ENCODE assay signal across 22 mouse cellular contexts in genomic region chr17:80490166-80490565, GRCm38 (mm10). TPM values are rescaled to one million over a fixed set of nuclear protein-coding genes. Genes with fewer than 3 reads are reported as not detected.
DNase-seq lines count a peak whose midpoint lies in the region; ATAC-seq and TF ChIP-seq lines count a peak whose summit lies in the region.
"Had no signal": no experiment of that assay in that cellular context is flagged by ENCODE, and none has a peak within 500 bp of the region (broad histone marks: within the 10 kb centered on the region; RNA-seq: fewer than 3 reads in every experiment).

No protein-coding gene starts in this region.

- no peak for TF ChIP-seq POLR2A in brain, embryonic 14.5 days (IDR thresholded peaks at IDR 0.05; ENCODE audit: borderline replicate concordance, extremely low read depth, insufficient read depth, insufficient read length, poor library complexity, severe bottlenecking)

- TF ChIP-seq CTCF in brain, embryonic 14.5 days (IDR thresholded peaks at IDR 0.05; ENCODE audit: borderline replicate concordance, extremely low read depth, insufficient read depth, insufficient read length): no peak
- TF ChIP-seq CTCF in liver, postnatal 0 days (IDR thresholded peaks at IDR 0.05; ENCODE audit: low read depth): no peak

- peak; percentile 22 for DNase-seq in embryonic facial prominence, embryonic 14.5 days (ENCODE audit: low spot score)
- no peak for DNase-seq in embryonic facial prominence, embryonic 10.5 days (ENCODE audit: low spot score)
- DNase-seq in kidney, postnatal 4 days: no peak
- peak; percentile 50 for DNase-seq in 3134 (ENCODE audit: extremely low read depth, insufficient read length, low spot score)
- peak; percentile 18 for DNase-seq in brain, embryonic 14.5 days (ENCODE audit: low read depth)
- no peak for DNase-seq in natural killer cell, adult 2 months (ENCODE audit: low spot score in 2 of 2)
- DNase-seq in liver, postnatal 0 days: no peak
- DNase-seq: adrenal gland, postnatal 10 days; cerebellum, adult 2 months; cerebellum, postnatal 10 days; gastrocnemius, adult 2 months; gastrocnemius, postnatal 25 days; heart, postnatal 4 days had no signal

- H3K36me3 ChIP-seq in embryonic facial prominence, embryonic 14.5 days (ENCODE audit: control insufficient read depth, insufficient read depth, low read length): no peaks in the 10 kb centered on the region
- no peaks in the 10 kb centered on the region for H3K36me3 ChIP-seq in embryonic facial prominence, embryonic 10.5 days (replicated peaks)
- H3K36me3 ChIP-seq in kidney, embryonic 15.5 days: no peaks in the 10 kb centered on the region
- H3K36me3 ChIP-seq in liver, postnatal 0 days (replicated peaks; ENCODE audit: insufficient read depth, low read length): no peaks in the 10 kb centered on the region
- H3K36me3 ChIP-seq: heart, embryonic 10.5 days; heart, embryonic 15.5 days; hindbrain, embryonic 12.5 days had no signal

- ATAC-seq in embryonic facial prominence, embryonic 14.5 days (ENCODE audit: low read depth): no peak
- ATAC-seq in kidney, embryonic 15.5 days (replicated peaks; ENCODE audit: low FRiP score): no peak
- no peak for ATAC-seq in liver, postnatal 0 days
- ATAC-seq: forebrain, embryonic 14.5 days; hindbrain, embryonic 16.5 days; inflammation-experienced regulatory T-cells, adult 6 months; intestine, postnatal 0 days had no signal

- H3K4me1 ChIP-seq in embryonic facial prominence, embryonic 14.5 days (ENCODE audit: control insufficient read depth, insufficient read depth, low read length): no peaks in the 10 kb centered on the region
- no peaks in the 10 kb centered on the region for H3K4me1 ChIP-seq in embryonic facial prominence, embryonic 10.5 days
- peaks cover 4% of the 10 kb centered on the region; the same call in 1 of the 2 replicates for H3K4me1 ChIP-seq in kidney, embryonic 15.5 days
- no peaks in the 10 kb centered on the region for H3K4me1 ChIP-seq in liver, postnatal 0 days (ENCODE audit: insufficient read depth)
- H3K4me1 ChIP-seq: heart, embryonic 10.5 days; hindbrain, embryonic 12.5 days had no signal

- no peaks in the 10 kb centered on the region for H3K9me3 ChIP-seq in embryonic facial prominence, embryonic 14.5 days (ENCODE audit: control insufficient read depth, low read length)
- no peaks in the 10 kb centered on the region for H3K9me3 ChIP-seq in embryonic facial prominence, embryonic 10.5 days
- H3K9me3 ChIP-seq in kidney, embryonic 15.5 days (replicated peaks): no peaks in the 10 kb centered on the region
- no peaks in the 10 kb centered on the region; the same call in 1 of the 2 replicates for H3K9me3 ChIP-seq in liver, postnatal 0 days (ENCODE audit: low read length)
- H3K9me3 ChIP-seq: heart, embryonic 10.5 days; heart, embryonic 15.5 days; hindbrain, embryonic 12.5 days had no signal

- no peak for TF ChIP-seq EP300 in liver, postnatal 0 days (IDR thresholded peaks at IDR 0.05; ENCODE audit: low read depth)

- H3K9ac ChIP-seq in embryonic facial prominence, embryonic 14.5 days (ENCODE audit: low read depth, low read length): no peak overlapping the region
- H3K9ac ChIP-seq in kidney, embryonic 15.5 days: no peak overlapping the region
- H3K9ac ChIP-seq in liver, postnatal 0 days (replicated peaks): no peak overlapping the region
- H3K9ac ChIP-seq: heart, embryonic 15.5 days; hindbrain, embryonic 12.5 days had no signal

- H3K27ac ChIP-seq in embryonic facial prominence, embryonic 14.5 days (replicated peaks; ENCODE audit: low read depth, low read length): no peak overlapping the region; the same call in 1 of the 2 replicates
- H3K27ac ChIP-seq in embryonic facial prominence, embryonic 10.5 days (replicated peaks): no peak overlapping the region
- peak overlapping the region; percentile 37; the same call in 1 of the 2 replicates for H3K27ac ChIP-seq in kidney, embryonic 15.5 days
- no peak overlapping the region for H3K27ac ChIP-seq in liver, postnatal 0 days (ENCODE audit: low read depth)
- H3K27ac ChIP-seq: gastrocnemius, adult 2 months; heart, embryonic 10.5 days; hindbrain, embryonic 12.5 days had no signal

- no peaks in the 10 kb centered on the region for H3K27me3 ChIP-seq in embryonic facial prominence, embryonic 14.5 days (replicated peaks; ENCODE audit: control insufficient read depth, insufficient read depth, low read length)
- no peaks in the 10 kb centered on the region for H3K27me3 ChIP-seq in embryonic facial prominence, embryonic 10.5 days (replicated peaks; ENCODE audit: low read depth, poor library complexity, severe bottlenecking)
- H3K27me3 ChIP-seq in kidney, embryonic 15.5 days: no peaks in the 10 kb centered on the region
- no peaks in the 10 kb centered on the region for H3K27me3 ChIP-seq in liver, postnatal 0 days (ENCODE audit: insufficient read depth, low read length)
- H3K27me3 ChIP-seq: CH12.LX; heart, embryonic 15.5 days; hindbrain, embryonic 12.5 days had no signal

- WGBS in embryonic facial prominence, embryonic 14.5 days: 48% methylated on average over 5 of the region's 5 CpGs
- WGBS in embryonic facial prominence, embryonic 10.5 days: 80% methylated on average over 5 of the region's 5 CpGs
- 60% methylated on average over 5 of the region's 5 CpGs for WGBS in kidney, embryonic 15.5 days
- WGBS in liver, postnatal 0 days (ENCODE audit: insufficient replicate concordance): 81% methylated on average over 5 of the region's 5 CpGs

- no peak overlapping the region for H3K4me3 ChIP-seq in embryonic facial prominence, embryonic 14.5 days (ENCODE audit: low read depth, low read length)
- H3K4me3 ChIP-seq in embryonic facial prominence, embryonic 10.5 days: no peak overlapping the region
- no peak overlapping the region for H3K4me3 ChIP-seq in kidney, embryonic 15.5 days (replicated peaks)
- no peak overlapping the region for H3K4me3 ChIP-seq in liver, postnatal 0 days (ENCODE audit: low read depth, low read length)
- H3K4me3 ChIP-seq: gastrocnemius, adult 2 months; heart, embryonic 10.5 days; heart, embryonic 15.5 days; hindbrain, embryonic 12.5 days had no signal

- H3K4me2 ChIP-seq in embryonic facial prominence, embryonic 14.5 days (ENCODE audit: low read depth, low read length): no peak overlapping the region
- H3K4me2 ChIP-seq in kidney, embryonic 15.5 days: no peak overlapping the region
- H3K4me2 ChIP-seq in liver, postnatal 0 days (ENCODE audit: low read depth, low read length): no peak overlapping the region
- H3K4me2 ChIP-seq: heart, embryonic 15.5 days; hindbrain, embryonic 12.5 days had no signal

RNA-seq across cellular contexts. Expression of gene Sos1, which starts 9.9 kb away (rescaled TPM):
- polyA plus RNA-seq in embryonic facial prominence, embryonic 14.5 days (2014; fragmentation: Nextera tagmentation; extraction: Ambion mirVana): 7.3 and 8.3 TPM in 2 replicates
- 4.9 and 5.1 TPM in 2 replicates for polyA plus RNA-seq in embryonic facial prominence, embryonic 10.5 days (2016; fragmentation: Nextera tagmentation; extraction: Ambion mirVana)
- 4.6 TPM in 2 replicates for polyA plus RNA-seq in kidney, embryonic 15.5 days (2015; fragmentation: Nextera tagmentation; extraction: Ambion mirVana)
- polyA plus RNA-seq in brain, embryonic 14.5 days (2012; rRNA removed): 11.9 and 21.9 TPM in 2 replicates
- 1.4 TPM in 2 replicates for polyA plus RNA-seq in liver, postnatal 0 days (2015; fragmentation: Nextera tagmentation; extraction: Ambion mirVana)

Comparison
In these comparisons a context has a peak if more than half of its experiments do, and no peak if none do; other contexts are left out.
1. DNase-seq: peak in embryonic facial prominence, embryonic 14.5 days (single experiment), 3134 (single experiment) and brain, embryonic 14.5 days (single experiment); none in embryonic facial prominence, embryonic 10.5 days (single experiment), kidney, postnatal 4 days (0 of 2), natural killer cell, adult 2 months (0 of 2) and liver, postnatal 0 days (single experiment).